Mouse (Mus musculus) myocyte (in vitro differentiated cells): Measurements from ENCODE around the gene Padi2. TPM values are rescaled to one million over a fixed set of nuclear protein-coding genes. Genes with fewer than 3 reads are reported as not detected.

Source experiments
- H3K27me3 ChIP-seq: one replicate; pipeline ENCODE4 v1.6.1; 2011; ENCODE audit not compliant: control insufficient read depth, insufficient read depth, insufficient read length
- H3K36me3 ChIP-seq: one replicate; pipeline ENCODE4 v1.6.1; 2011; ENCODE audit not compliant: control insufficient read depth, insufficient read depth
- H3K4me2 ChIP-seq: one replicate; pipeline ENCODE4 v1.6.1; 2011; ENCODE audit warnings: low read depth, control low read depth
- H3K4me3 ChIP-seq: one replicate; pipeline ENCODE4 v1.5.1; 2011; ENCODE audit warnings: mild to moderate bottlenecking, control low read depth, moderate library complexity
- H3K79me2 ChIP-seq: one replicate; pipeline ENCODE4 v1.6.1; 2011; ENCODE audit not compliant: control insufficient read depth, insufficient read depth
- H3ac ChIP-seq: one replicate; pipeline ENCODE4 v1.6.1; 2011; ENCODE audit not compliant: control insufficient read depth, insufficient read length
- CEBPB ChIP-seq: IDR thresholded peaks from 2 replicates; pipeline ENCODE4 v1.6.1; 2011; ENCODE audit warnings: mild to moderate bottlenecking, moderate library complexity; ENCODE audit not compliant: poor library complexity, insufficient read depth, severe bottlenecking
- E2F4 ChIP-seq: IDR thresholded peaks from one replicate; pipeline ENCODE4 v1.6.1; 2011; ENCODE audit warnings: mild to moderate bottlenecking, control low read depth, moderate library complexity; ENCODE audit not compliant: insufficient read depth
- MAX ChIP-seq: IDR thresholded peaks from one replicate; pipeline ENCODE4 v1.6.1; 2011; ENCODE audit warnings: low read depth, mild to moderate bottlenecking, control low read depth
- MYOD1 ChIP-seq, 3 experiments: IDR thresholded peaks; one replicate each; pipeline ENCODE4 v1.6.1; 2011; ENCODE audit warnings: control low read depth in 2 of 3, low read depth in 2 of 3, mild to moderate bottlenecking in 2 of 3, moderate library complexity in 1 of 3; ENCODE audit not compliant: insufficient read length in 2 of 3, control insufficient read depth in 1 of 3
- MYOG ChIP-seq, 3 experiments: IDR thresholded peaks; one replicate each; pipeline ENCODE4 v1.6.1; 2011; ENCODE audit warnings: control low read depth in 2 of 3, low read depth in 2 of 3, mild to moderate bottlenecking in 2 of 3; ENCODE audit not compliant: insufficient read length in 2 of 3, control insufficient read depth in 1 of 3, insufficient read depth in 1 of 3
- POLR2A ChIP-seq: IDR thresholded peaks from one replicate; pipeline ENCODE4 v1.6.1; 2011; ENCODE audit warnings: low read depth, mild to moderate bottlenecking, control low read depth, moderate library complexity; ENCODE audit not compliant: insufficient read length
- POLR2AphosphoS2 ChIP-seq: IDR thresholded peaks from one replicate; pipeline ENCODE4 v1.6.1; 2011; ENCODE audit warnings: low read depth, control low read depth; ENCODE audit not compliant: insufficient read length
- REST ChIP-seq: IDR thresholded peaks from one replicate; pipeline ENCODE4 v1.6.1; 2011; ENCODE audit warnings: mild to moderate bottlenecking, control low read depth, moderate library complexity; ENCODE audit not compliant: insufficient read depth, insufficient read length
- SRF ChIP-seq: IDR thresholded peaks from one replicate; pipeline ENCODE4 v1.6.1; 2011; ENCODE audit warnings: low read depth; ENCODE audit not compliant: control insufficient read depth, insufficient read length
- TCF12 ChIP-seq: IDR thresholded peaks from one replicate; pipeline ENCODE4 v1.6.1; 2011; ENCODE audit warnings: mild to moderate bottlenecking, control low read depth; ENCODE audit not compliant: poor library complexity, insufficient read depth, severe bottlenecking
- TCF3 ChIP-seq: IDR thresholded peaks from one replicate; pipeline ENCODE4 v1.6.1; 2011; ENCODE audit warnings: low read depth, control low read depth; ENCODE audit not compliant: insufficient read length
- USF1 ChIP-seq: IDR thresholded peaks from one replicate; pipeline ENCODE4 v1.6.1; 2011; ENCODE audit warnings: low read depth, mild to moderate bottlenecking, control low read depth, moderate library complexity
- polyA plus RNA-seq: library from polyadenylated mRNA; unstranded; fragments of >200 nt; fragmentation: generic; extraction: Trizol; gene quantifications from one replicate; pipeline ENCODE4 v1.2.1, GENCODE M21; 2012; ENCODE audit warnings: missing spikeins

Padi2 gene
- polyA plus RNA-seq, 1 experiment: 20.7 TPM

DNA sequence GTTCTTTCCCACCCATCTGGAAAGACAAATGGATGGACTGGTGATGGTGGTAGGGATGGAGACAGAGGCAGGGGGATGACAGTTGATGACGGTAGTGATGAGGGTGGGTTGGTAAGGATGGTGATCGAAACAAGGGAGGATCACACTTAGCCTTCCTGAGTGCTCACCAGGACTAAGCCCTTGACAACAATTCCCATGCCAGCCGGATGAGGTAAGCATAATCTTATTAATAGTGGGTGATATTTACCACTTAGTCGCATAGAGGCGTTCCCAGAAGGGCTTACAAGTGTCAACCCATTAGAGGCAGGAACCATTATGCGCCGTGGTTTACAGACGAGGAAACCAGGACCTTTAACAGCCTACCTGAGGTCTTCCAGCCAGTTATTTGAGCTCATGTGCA, 36.2 kb upstream of the Padi2 start:
- Histone ChIP-seq H3K79me2 (no peaks in the 10 kb centered on the region), H3K36me3 (no peaks in the 10 kb centered on the region), H3ac (no peak overlapping the region), H3K4me3 (no peak overlapping the region), H3K27me3 (no peaks in the 10 kb centered on the region), H3K4me2 (no peak overlapping the region)
- no peak for TF ChIP-seq TCF12
- TF ChIP-seq SRF: no peak
- no peak for TF ChIP-seq REST
- no peak for TF ChIP-seq POLR2A
- TF ChIP-seq CEBPB: no peak
- no peak for TF ChIP-seq MAX
- TF ChIP-seq POLR2AphosphoS2: no peak
- no peak for TF ChIP-seq MYOG (IDR thresholded peaks at IDR 0.05; ENCODE audit: control insufficient read depth in 1 of 3, insufficient read depth in 1 of 3, insufficient read length in 2 of 3, low read depth in 2 of 3)
- no peak for TF ChIP-seq TCF3

DNA sequence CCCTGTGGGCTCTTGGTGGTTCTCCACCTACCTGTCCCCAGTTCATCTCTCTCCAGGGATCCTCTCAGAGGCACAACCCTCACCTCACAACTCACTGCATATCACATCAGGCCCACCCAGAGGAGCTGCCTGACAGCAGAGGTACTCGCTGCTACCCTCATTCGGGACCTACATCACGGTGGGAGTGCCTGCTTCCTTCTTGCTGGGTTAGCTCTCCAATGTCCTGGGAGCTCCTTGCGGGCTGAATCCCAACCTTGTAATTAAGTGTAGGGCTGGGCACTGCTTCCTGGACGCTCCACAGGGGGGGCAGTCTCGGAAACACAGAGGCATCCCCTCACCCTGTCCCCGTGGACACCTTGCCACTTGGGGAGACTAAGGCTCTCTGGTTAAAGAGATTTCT, 35.3 kb upstream of the Padi2 start:
- no peak overlapping the region for H3K4me3 ChIP-seq
- no peak overlapping the region for H3ac ChIP-seq
- H3K27me3 ChIP-seq: no peaks in the 10 kb centered on the region
- TF ChIP-seq USF1 (no peak), TCF12 (no peak), E2F4 (no peak), MYOG (IDR thresholded peaks at IDR 0.05; ENCODE audit: control insufficient read depth in 1 of 3, insufficient read depth in 1 of 3, insufficient read length in 2 of 3, low read depth in 2 of 3) (no peak), CEBPB (no peak), REST (no peak), MAX (no peak), MYOD1 (IDR thresholded peaks at IDR 0.05; ENCODE audit: control insufficient read depth in 1 of 3, insufficient read length in 2 of 3, low read depth in 2 of 3) (no peak), POLR2AphosphoS2 (no peak), TCF3 (no peak), POLR2A (no peak), SRF (no peak)
- H3K79me2 ChIP-seq: no peaks in the 10 kb centered on the region
- no peak overlapping the region for H3K4me2 ChIP-seq
- H3K36me3 ChIP-seq: no peaks in the 10 kb centered on the region

GRCm38 (mm10) chr4:140871376-140871775, 34.8 kb upstream of the Padi2 start:
- Histone ChIP-seq H3K36me3 (no peaks in the 10 kb centered on the region), H3K79me2 (no peaks in the 10 kb centered on the region), H3K4me3 (no peak overlapping the region), H3ac (no peak overlapping the region), H3K4me2 (no peak overlapping the region), H3K27me3 (no peaks in the 10 kb centered on the region)
- TF ChIP-seq POLR2A (no peak), MAX (no peak), CEBPB (no peak), USF1 (no peak), MYOG (IDR thresholded peaks at IDR 0.05; ENCODE audit: control insufficient read depth in 1 of 3, insufficient read depth in 1 of 3, insufficient read length in 2 of 3, low read depth in 2 of 3) (no peak), REST (no peak), E2F4 (no peak), SRF (no peak), TCF3 (no peak), MYOD1 (IDR thresholded peaks at IDR 0.05; ENCODE audit: control insufficient read depth in 1 of 3, insufficient read length in 2 of 3, low read depth in 2 of 3) (no peak), POLR2AphosphoS2 (no peak)

DNA sequence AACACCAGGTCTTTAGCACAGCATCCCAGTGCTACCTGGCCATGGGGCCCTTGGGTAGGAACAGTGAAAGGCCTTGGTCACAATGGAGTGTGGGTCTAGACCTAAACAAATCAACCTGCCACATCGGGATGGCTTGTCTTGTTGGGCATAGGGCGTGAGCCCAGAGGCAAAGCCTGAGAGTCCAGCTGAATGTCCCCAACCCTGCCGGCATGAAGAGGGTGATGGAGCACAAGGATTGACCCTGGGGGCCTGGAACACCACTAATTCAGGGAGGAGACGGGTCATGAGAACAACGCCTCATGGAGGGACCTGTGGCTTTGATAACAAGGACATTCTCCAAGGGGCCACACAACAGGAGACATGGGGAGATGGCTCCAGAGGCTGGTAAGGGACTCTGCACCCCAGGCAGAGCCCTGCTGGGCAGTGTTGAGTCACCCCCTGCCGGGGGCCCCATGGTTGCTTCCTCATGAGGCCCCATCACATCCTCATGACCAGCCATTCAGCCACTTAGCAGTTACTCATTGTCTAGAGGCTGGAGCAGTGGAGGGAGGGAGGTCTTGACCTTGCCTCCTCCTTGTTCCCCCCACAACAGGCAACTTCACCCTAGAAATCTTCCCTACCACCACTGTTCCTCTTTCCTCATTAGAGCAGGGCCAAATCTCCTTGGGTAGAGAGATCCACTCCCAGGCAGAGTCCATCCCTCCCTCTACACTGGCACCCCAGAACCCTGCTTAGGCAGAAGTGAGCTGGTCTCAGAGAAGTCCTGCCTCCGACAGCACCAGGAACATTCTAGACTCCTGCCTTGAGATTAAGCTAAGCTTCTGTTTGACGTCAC, 34.1 kb upstream of the Padi2 start:
- H3K27me3 ChIP-seq: no peaks in the 10 kb centered on the region
- no peak overlapping the region for H3K4me2 ChIP-seq
- TF ChIP-seq MYOD1 (IDR thresholded peaks at IDR 0.05; ENCODE audit: control insufficient read depth in 1 of 3, insufficient read length in 2 of 3, low read depth in 2 of 3) (no peak), TCF12 (no peak), MYOG (IDR thresholded peaks at IDR 0.05; ENCODE audit: control insufficient read depth in 1 of 3, insufficient read depth in 1 of 3, insufficient read length in 2 of 3, low read depth in 2 of 3) (no peak), REST (no peak), SRF (no peak), E2F4 (no peak), CEBPB (no peak), USF1 (no peak), POLR2AphosphoS2 (no peak), TCF3 (no peak), MAX (no peak), POLR2A (no peak)
- no peaks in the 10 kb centered on the region for H3K36me3 ChIP-seq
- H3K79me2 ChIP-seq: no peaks in the 10 kb centered on the region
- H3ac ChIP-seq: no peak overlapping the region
- no peak overlapping the region for H3K4me3 ChIP-seq
